Mouse (Mus musculus): Measurements from ENCODE around the gene Spata16. TPM values are rescaled to one million over a fixed set of nuclear protein-coding genes. Genes with fewer than 3 reads are reported as not detected.

The Spata16 gene
- polyA plus RNA-seq, 1 experiment from 2014 or later = not detected

GRCm38 (mm10) chr3:26835051-26835755, 197.8 kb downstream of the Spata16 start:
- no peaks in the 10 kb centered on the region for H3K4me1 ChIP-seq
- ATAC-seq (replicated peaks; ENCODE audit: low FRiP score) = no peak
- H3K4me3 ChIP-seq (replicated peaks) = no peak overlapping the region
- no peaks in the 10 kb centered on the region for H3K36me3 ChIP-seq
- H3K27me3 ChIP-seq = no peaks in the 10 kb centered on the region
- H3K9me3 ChIP-seq (replicated peaks) = no peaks in the 10 kb centered on the region
- H3K9ac ChIP-seq = no peak overlapping the region
- WGBS = 90% methylated on average over 17 of the region's 17 CpGs
- no peak overlapping the region for H3K4me2 ChIP-seq
- no peak overlapping the region for H3K27ac ChIP-seq

GRCm38 (mm10) chr3:26845041-26845440, 207.6 kb downstream of the Spata16 start:
- H3K27ac ChIP-seq = no peak overlapping the region
- no peak for ATAC-seq (replicated peaks; ENCODE audit: low FRiP score)
- H3K4me2 ChIP-seq = no peak overlapping the region
- no peaks in the 10 kb centered on the region for H3K36me3 ChIP-seq
- WGBS = 81% methylated on average over 3 of the region's 3 CpGs
- no peak overlapping the region for H3K9ac ChIP-seq
- H3K4me1 ChIP-seq = no peaks in the 10 kb centered on the region
- H3K9me3 ChIP-seq (replicated peaks) = no peaks in the 10 kb centered on the region
- no peak overlapping the region for H3K4me3 ChIP-seq (replicated peaks)
- no peaks in the 10 kb centered on the region for H3K27me3 ChIP-seq

GRCm38 (mm10) chr3:26847935-26848334, 210.5 kb downstream of the Spata16 start:
- WGBS = 81% methylated on average over 5 of the region's 5 CpGs
- H3K9ac ChIP-seq = no peak overlapping the region

GRCm38 (mm10) chr3:26850207-26850606, 212.8 kb downstream of the Spata16 start:
- ATAC-seq (replicated peaks; ENCODE audit: low FRiP score) = no peak
- Histone ChIP-seq H3K27ac (no peak overlapping the region), H3K9me3 (replicated peaks) (no peaks in the 10 kb centered on the region), H3K4me3 (replicated peaks) (no peak overlapping the region), H3K27me3 (no peaks in the 10 kb centered on the region), H3K4me1 (no peaks in the 10 kb centered on the region), H3K36me3 (no peaks in the 10 kb centered on the region), H3K4me2 (no peak overlapping the region), H3K9ac (no peak overlapping the region)

More at GRCm38 (mm10) chr3:26847935-26848334, 210.5 kb downstream of the Spata16 start:
- Histone ChIP-seq H3K4me2 (no peak overlapping the region), H3K27ac (no peak overlapping the region), H3K36me3 (no peaks in the 10 kb centered on the region), H3K27me3 (no peaks in the 10 kb centered on the region), H3K4me3 (replicated peaks) (no peak overlapping the region), H3K9me3 (replicated peaks) (no peaks in the 10 kb centered on the region), H3K4me1 (no peaks in the 10 kb centered on the region)
- ATAC-seq (replicated peaks; ENCODE audit: low FRiP score) = no peak

GRCm38 (mm10) chr3:26850691-26851563, 213.5 kb downstream of the Spata16 start:
- Histone ChIP-seq H3K27me3 (no peaks in the 10 kb centered on the region), H3K36me3 (no peaks in the 10 kb centered on the region), H3K9me3 (replicated peaks) (no peaks in the 10 kb centered on the region), H3K27ac (no peak overlapping the region), H3K4me3 (replicated peaks) (no peak overlapping the region), H3K4me1 (no peaks in the 10 kb centered on the region), H3K9ac (no peak overlapping the region), H3K4me2 (no peak overlapping the region)
- WGBS = 75% methylated on average over 9 of the region's 9 CpGs
- ATAC-seq (replicated peaks; ENCODE audit: low FRiP score) = no peak

- no peaks in the 10 kb centered on the region for H3K4me1 ChIP-seq
- WGBS = 87% methylated on average over 5 of the region's 5 CpGs
- ATAC-seq (replicated peaks; ENCODE audit: low FRiP score) = no peak
- H3K27me3 ChIP-seq = no peaks in the 10 kb centered on the region
- H3K27ac ChIP-seq = no peak overlapping the region
- H3K9ac ChIP-seq = no peak overlapping the region
- no peak overlapping the region for H3K4me2 ChIP-seq
- no peaks in the 10 kb centered on the region for H3K9me3 ChIP-seq (replicated peaks)
- no peak overlapping the region for H3K4me3 ChIP-seq (replicated peaks)
- H3K36me3 ChIP-seq = no peaks in the 10 kb centered on the region
These were observed 216.1 kb downstream of the Spata16 start for GRCm38 (mm10) chr3:26853557-26853956.

GRCm38 (mm10) chr3:26874706-26875105, 237.3 kb downstream of the Spata16 start:
- no peak for ATAC-seq (replicated peaks; ENCODE audit: low FRiP score)
- H3K9me3 ChIP-seq (replicated peaks) = no peaks in the 10 kb centered on the region
- H3K9ac ChIP-seq = no peak overlapping the region
- H3K4me2 ChIP-seq = no peak overlapping the region
- no peak overlapping the region for H3K27ac ChIP-seq
- no peaks in the 10 kb centered on the region for H3K27me3 ChIP-seq
- no peaks in the 10 kb centered on the region for H3K4me1 ChIP-seq
- H3K4me3 ChIP-seq (replicated peaks) = no peak overlapping the region
- 78% methylated on average over 2 of the region's 2 CpGs for WGBS
- H3K36me3 ChIP-seq = no peaks in the 10 kb centered on the region

GRCm38 (mm10) chr3:26877291-26877690, 239.9 kb downstream of the Spata16 start:
- Histone ChIP-seq H3K4me2 (no peak overlapping the region), H3K27me3 (no peaks in the 10 kb centered on the region), H3K27ac (no peak overlapping the region), H3K4me3 (replicated peaks) (no peak overlapping the region), H3K4me1 (no peaks in the 10 kb centered on the region), H3K36me3 (no peaks in the 10 kb centered on the region), H3K9me3 (replicated peaks) (no peaks in the 10 kb centered on the region), H3K9ac (no peak overlapping the region)
- WGBS = 61% methylated on average over 2 of the region's 2 CpGs
- ATAC-seq (replicated peaks; ENCODE audit: low FRiP score) = no peak

- 64% methylated on average over 1 of the region's 1 CpGs for WGBS
- Histone ChIP-seq H3K9me3 (replicated peaks) (no peaks in the 10 kb centered on the region), H3K4me2 (no peak overlapping the region), H3K27me3 (no peaks in the 10 kb centered on the region), H3K36me3 (no peaks in the 10 kb centered on the region), H3K4me1 (no peaks in the 10 kb centered on the region), H3K27ac (no peak overlapping the region), H3K4me3 (replicated peaks) (no peak overlapping the region), H3K9ac (no peak overlapping the region)
- no peak for ATAC-seq (replicated peaks; ENCODE audit: low FRiP score)
These were observed 279.2 kb downstream of the Spata16 start for GRCm38 (mm10) chr3:26916607-26917006.

GRCm38 (mm10) chr3:26920986-26921385, 283.6 kb downstream of the Spata16 start:
- no peaks in the 10 kb centered on the region for H3K27me3 ChIP-seq
- WGBS = 68% methylated on average over 7 of the region's 7 CpGs
- no peak overlapping the region for H3K4me3 ChIP-seq (replicated peaks)
- no peak overlapping the region for H3K4me2 ChIP-seq
- H3K27ac ChIP-seq = no peak overlapping the region
- no peaks in the 10 kb centered on the region for H3K4me1 ChIP-seq
- no peaks in the 10 kb centered on the region for H3K36me3 ChIP-seq
- no peak for ATAC-seq (replicated peaks; ENCODE audit: low FRiP score)
- peaks cover 5% of the 10 kb centered on the region for H3K9me3 ChIP-seq (replicated peaks)
- no peak overlapping the region for H3K9ac ChIP-seq

GRCm38 (mm10) chr3:26921576-26921975, 284.2 kb downstream of the Spata16 start:
- Histone ChIP-seq H3K4me1 (no peaks in the 10 kb centered on the region), H3K4me3 (replicated peaks) (no peak overlapping the region), H3K27ac (no peak overlapping the region), H3K36me3 (no peaks in the 10 kb centered on the region), H3K9ac (no peak overlapping the region), H3K27me3 (no peaks in the 10 kb centered on the region), H3K9me3 (replicated peaks) (peaks cover 5% of the 10 kb centered on the region), H3K4me2 (no peak overlapping the region)
- ATAC-seq (replicated peaks; ENCODE audit: low FRiP score) = no peak
- WGBS = 90% methylated on average over 2 of the region's 2 CpGs

- Histone ChIP-seq H3K4me2 (no peak overlapping the region), H3K27ac (no peak overlapping the region), H3K9ac (no peak overlapping the region)
These were observed 286.0 kb downstream of the Spata16 start for GRCm38 (mm10) chr3:26923391-26923790.

More at GRCm38 (mm10) chr3:26923391-26923790, 286.0 kb downstream of the Spata16 start:
- Histone ChIP-seq H3K9me3 (replicated peaks) (peaks cover 5% of the 10 kb centered on the region), H3K4me3 (replicated peaks) (no peak overlapping the region), H3K4me1 (no peaks in the 10 kb centered on the region), H3K27me3 (no peaks in the 10 kb centered on the region), H3K36me3 (no peaks in the 10 kb centered on the region)
- 85% methylated on average over 5 of the region's 5 CpGs for WGBS
- no peak for ATAC-seq (replicated peaks; ENCODE audit: low FRiP score)

Data from kidney, embryonic 15.5 days (tissue).